Mouse (Mus musculus) midbrain, embryonic 12.5 days (tissue): ENCODE measurements around the gene Bahcc1. TPM values are rescaled to one million over a fixed set of nuclear protein-coding genes. Genes with fewer than 3 reads are reported as not detected.

Experiments used
- ATAC-seq: fragments of 200-750 bp; cut with Nextera tagmentation; 2 replicates; pipeline ENCODE4 v1.8.0; 2017; ENCODE audit warnings: low read depth, moderate TSS enrichment, moderate library complexity; ENCODE audit not compliant: low FRiP score
- H3K27ac ChIP-seq: fragments of 300-500 bp; sonication (generic); replicated peaks from 2 replicates; pipeline ENCODE4 v1.5.1; 2016; ENCODE audit warnings: mild to moderate bottlenecking
- H3K27me3 ChIP-seq: fragments of 300-500 bp; sonication (generic); 2 replicates; pipeline ENCODE4 v1.6.1; 2016; ENCODE audit warnings: mild to moderate bottlenecking
- H3K36me3 ChIP-seq: fragments of 300-500 bp; sonication (generic); 2 replicates; pipeline ENCODE4 v1.6.1; 2016
- H3K4me1 ChIP-seq: fragments of 300-500 bp; sonication (generic); 2 replicates; pipeline ENCODE4 v1.6.1; 2016
- H3K4me2 ChIP-seq: fragments of 300-500 bp; sonication (generic); replicated peaks from 2 replicates; pipeline ENCODE4 v1.6.1; 2016; ENCODE audit warnings: mild to moderate bottlenecking, moderate library complexity
- H3K4me3 ChIP-seq: fragments of 300-500 bp; sonication (generic); 2 replicates; pipeline ENCODE4 v1.5.1; 2016; ENCODE audit warnings: mild to moderate bottlenecking
- H3K9ac ChIP-seq: fragments of 300-500 bp; sonication (generic); replicated peaks from 2 replicates; pipeline ENCODE4 v1.6.1; 2016; ENCODE audit warnings: mild to moderate bottlenecking, moderate library complexity
- H3K9me3 ChIP-seq: fragments of 300-500 bp; sonication (generic); 2 replicates; pipeline ENCODE4 v1.6.1; 2016; ENCODE audit warnings: mild to moderate bottlenecking
- WGBS: fragments of 180-500 bp; shearing (Covaris S2); methylation state at CpG from one replicate; pipeline ENCODE4 v1.1.7; 2016; 5-methylcytosine and 5-hydroxymethylcytosine counted together
- polyA plus RNA-seq: library from polyadenylated mRNA; unstranded; fragments of >200 nt; fragmentation: Nextera tagmentation; extraction: Ambion mirVana; gene quantifications from 2 replicates; pipeline ENCODE4 v1.2.1, GENCODE M21; 2016

Bahcc1 gene
- polyA plus RNA-seq, 1 experiment from 2014 or later = 26.1 TPM

DNA sequence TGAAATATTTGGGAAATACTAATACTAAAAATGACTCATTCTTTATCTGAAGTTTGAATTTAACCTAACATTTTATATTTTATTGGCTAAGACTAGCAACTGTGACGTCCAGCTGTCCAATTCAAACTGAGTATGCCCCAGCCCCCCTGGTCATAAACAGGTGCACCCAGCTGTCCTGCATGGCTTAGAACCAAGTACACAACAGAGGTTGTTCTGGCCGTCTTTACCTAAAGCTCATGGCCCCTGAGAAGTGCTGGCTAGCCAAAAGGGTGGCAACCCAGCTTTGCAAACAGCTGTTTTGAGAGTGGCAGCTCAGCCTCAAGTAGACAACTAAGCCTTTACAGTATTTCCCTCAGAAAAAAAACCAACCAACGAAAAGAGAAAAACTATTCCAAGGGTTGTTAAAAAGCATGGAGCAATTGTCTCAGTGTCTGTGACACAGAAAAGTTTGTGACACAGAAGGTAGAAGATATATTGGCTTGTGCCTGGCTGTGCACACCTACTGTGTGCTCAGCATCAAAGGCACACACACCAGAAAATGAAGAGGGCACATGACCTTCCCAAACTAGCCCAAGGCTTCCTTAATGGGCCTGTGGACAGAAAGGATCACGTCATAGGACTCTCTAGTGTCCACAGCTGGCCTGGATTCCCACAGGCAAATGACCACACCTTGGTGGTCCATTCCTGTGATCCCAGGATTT is 65.8 kb downstream of the Bahcc1 start:
- no peak for ATAC-seq
- Histone ChIP-seq H3K9ac (no peak overlapping the region), H3K27ac (no peak overlapping the region), H3K4me2 (no peak overlapping the region), H3K27me3 (peaks cover 4% of the 10 kb centered on the region), H3K4me1 (peaks cover 41% of the 10 kb centered on the region), H3K36me3 (no peaks in the 10 kb centered on the region), H3K4me3 (no peak overlapping the region), H3K9me3 (no peaks in the 10 kb centered on the region)
- WGBS = 88% methylated on average over 4 of the region's 4 CpGs

DNA sequence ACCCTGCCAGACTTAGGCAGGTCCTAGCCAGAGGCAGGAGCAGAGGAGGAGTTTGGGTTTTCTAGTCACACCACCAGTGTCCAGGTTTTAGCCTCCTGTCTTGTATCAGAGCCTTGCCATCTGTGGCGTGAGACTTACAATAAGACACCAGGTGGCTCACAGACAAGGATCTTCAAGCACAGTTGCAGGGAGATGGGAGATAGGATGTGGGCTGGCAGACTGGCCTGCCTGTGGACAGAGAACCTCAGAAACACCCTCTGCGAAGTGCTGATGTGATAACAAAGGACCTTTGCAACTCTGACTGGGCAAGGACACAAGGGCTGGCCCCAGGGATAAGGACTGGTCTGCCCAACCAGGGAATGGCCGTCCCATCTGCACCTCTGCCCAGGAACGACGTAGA is 66.7 kb downstream of the Bahcc1 start:
- Histone ChIP-seq H3K4me2 (no peak overlapping the region), H3K27ac (no peak overlapping the region), H3K36me3 (no peaks in the 10 kb centered on the region), H3K9me3 (no peaks in the 10 kb centered on the region), H3K9ac (no peak overlapping the region), H3K27me3 (peaks cover 13% of the 10 kb centered on the region), H3K4me1 (peaks cover 41% of the 10 kb centered on the region), H3K4me3 (no peak overlapping the region)
- WGBS = 72% methylated on average over 5 of the region's 5 CpGs
- ATAC-seq = no peak

DNA sequence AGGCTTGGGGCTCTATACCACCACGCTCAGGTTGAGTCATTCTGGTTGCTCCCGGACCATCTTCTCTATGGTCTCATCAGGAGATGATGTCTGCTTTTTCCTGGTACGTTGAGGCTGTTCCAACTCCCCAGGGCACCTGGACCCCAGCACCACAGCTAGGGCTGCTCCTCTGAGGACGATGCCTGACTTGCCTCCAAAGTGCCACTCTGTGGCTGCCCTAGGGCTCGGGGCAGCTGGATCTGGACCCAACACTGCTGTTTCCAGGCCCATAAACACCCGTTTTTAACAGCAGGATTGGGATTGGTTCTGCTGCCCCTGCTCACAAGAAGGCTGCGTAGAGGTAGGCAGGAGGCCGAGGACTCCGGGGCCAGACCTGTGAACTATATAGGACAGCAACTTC is 70.4 kb downstream of the Bahcc1 start:
- H3K4me1 ChIP-seq = peaks cover 42% of the 10 kb centered on the region
- 82% methylated on average over 9 of the region's 9 CpGs for WGBS
- H3K4me3 ChIP-seq = no peak overlapping the region
- H3K27me3 ChIP-seq = peaks cover 29% of the 10 kb centered on the region
- ATAC-seq = no peak
- H3K27ac ChIP-seq = 0 out of 2 replicates have a peak overlapping the region, but pooled peaks have one; percentile 3
- no peak overlapping the region for H3K4me2 ChIP-seq
- H3K9me3 ChIP-seq = no peaks in the 10 kb centered on the region
- H3K36me3 ChIP-seq = no peaks in the 10 kb centered on the region
- H3K9ac ChIP-seq = no peak overlapping the region

DNA sequence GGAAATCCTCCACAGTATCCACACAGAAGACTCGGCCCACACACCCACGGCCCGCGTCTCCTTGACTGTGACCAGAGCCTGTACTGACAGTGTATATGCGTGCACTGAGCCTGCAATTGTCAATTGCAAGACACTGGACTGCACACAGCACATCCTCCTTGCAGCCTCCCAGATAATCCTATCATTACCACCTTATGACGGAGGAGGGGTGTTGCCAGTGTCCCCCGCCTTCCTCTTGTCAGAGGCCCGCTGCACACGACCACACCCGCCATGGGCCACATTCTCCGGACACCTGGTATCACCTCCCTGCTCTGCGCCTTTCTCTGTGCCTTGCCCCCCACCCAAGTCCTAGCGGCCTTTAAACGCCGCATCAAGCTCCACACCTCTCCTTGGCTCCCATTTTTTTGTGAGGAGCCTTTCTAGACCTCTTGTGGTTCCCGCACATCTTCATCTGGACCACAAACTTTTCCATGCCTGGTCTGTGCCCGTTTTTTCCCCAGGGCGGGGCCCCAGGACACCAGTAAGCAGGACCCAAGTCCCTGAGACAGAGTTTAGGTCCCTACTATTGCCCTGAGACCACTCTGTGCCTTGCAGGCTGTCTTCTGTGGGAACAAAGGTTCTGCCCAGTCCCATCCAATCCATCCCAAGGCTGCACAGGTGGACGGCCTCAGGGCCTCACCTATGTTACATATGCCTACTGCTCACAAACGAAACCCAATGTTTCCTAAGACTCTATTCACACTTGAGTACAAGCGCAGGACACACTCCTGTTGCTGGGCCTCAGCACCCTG is 71.0 kb downstream of the Bahcc1 start:
- WGBS = 92% methylated on average over 21 of the region's 21 CpGs
- H3K4me2 ChIP-seq = 0 out of 2 replicates have a peak overlapping the region, but pooled peaks have one; percentile 78
- H3K27me3 ChIP-seq = peaks cover 34% of the 10 kb centered on the region
- no peaks in the 10 kb centered on the region for H3K9me3 ChIP-seq
- H3K9ac ChIP-seq = no peak overlapping the region
- no peak for ATAC-seq
- H3K4me1 ChIP-seq = peaks cover 45% of the 10 kb centered on the region
- H3K36me3 ChIP-seq = no peaks in the 10 kb centered on the region
- H3K27ac ChIP-seq = peak overlapping the region; percentile 89; the same call in 1 of the 2 replicates
- H3K4me3 ChIP-seq = no peak overlapping the region

DNA sequence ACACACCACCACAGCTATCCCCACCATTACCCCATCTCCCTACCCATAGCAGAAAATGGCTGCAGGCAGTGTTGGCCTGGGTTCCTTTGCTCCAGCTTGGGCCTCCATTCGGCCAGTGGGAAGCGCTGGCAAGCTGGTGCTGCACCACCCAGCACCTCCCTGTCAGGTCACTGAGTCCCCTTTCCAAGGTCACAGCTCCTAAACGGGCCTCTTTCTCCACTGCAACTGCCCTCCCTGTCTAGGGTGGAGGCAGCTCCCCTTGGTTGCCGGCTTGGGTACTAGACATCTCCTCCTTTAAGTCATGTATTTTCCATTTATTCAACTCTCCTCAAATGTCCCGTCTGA is 71.6 kb downstream of the Bahcc1 start:
- H3K36me3 ChIP-seq = no peaks in the 10 kb centered on the region
- H3K9ac ChIP-seq = no peak overlapping the region; the same call in 1 of the 2 replicates
- H3K4me3 ChIP-seq = 0 out of 2 replicates have a peak overlapping the region, but pooled peaks have one; percentile 50
- peak overlapping the region; percentile 78; the same call in 1 of the 2 replicates for H3K4me2 ChIP-seq
- no peaks in the 10 kb centered on the region for H3K9me3 ChIP-seq
- WGBS = 46% methylated on average over 5 of the region's 5 CpGs
- peaks cover 45% of the 10 kb centered on the region for H3K4me1 ChIP-seq
- peaks cover 40% of the 10 kb centered on the region for H3K27me3 ChIP-seq
- no peak for ATAC-seq
- peak overlapping the region; percentile 89; the same call in 1 of the 2 replicates for H3K27ac ChIP-seq

DNA sequence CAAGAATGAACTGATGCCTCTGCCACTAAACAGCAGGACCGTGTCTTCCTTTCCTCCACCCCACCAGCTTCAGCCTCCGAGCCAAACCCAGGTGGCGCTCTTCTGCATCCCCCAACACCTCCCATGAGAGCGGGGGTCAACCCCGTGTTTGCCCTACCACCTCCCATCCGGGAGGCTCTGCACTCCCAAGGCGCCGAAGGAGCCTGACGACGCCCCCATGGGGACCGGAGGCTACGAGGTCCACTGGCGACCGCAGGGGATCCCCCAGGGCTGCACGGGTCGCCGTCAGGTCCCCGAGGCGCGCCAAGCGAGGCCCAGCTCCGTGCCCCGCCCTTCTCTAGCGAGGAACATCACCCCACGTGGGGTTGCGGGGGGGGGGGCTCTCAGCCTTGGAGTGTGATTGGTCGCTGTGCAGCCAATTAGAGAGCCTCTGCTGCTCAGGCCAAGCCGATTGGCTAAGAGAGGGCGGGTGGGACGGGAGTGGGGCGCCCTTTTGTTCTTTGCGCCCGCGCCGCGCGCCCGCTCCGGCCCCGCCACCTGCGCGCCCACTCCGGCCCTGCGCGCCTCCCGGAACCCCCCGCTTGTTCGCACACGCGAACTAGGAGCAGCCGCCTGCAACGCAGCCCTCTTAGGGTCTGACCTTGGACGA is 72.3 kb downstream of the Bahcc1 start:
- Histone ChIP-seq H3K9ac (peak overlapping the region; percentile 64), H3K36me3 (no peaks in the 10 kb centered on the region), H3K27ac (peak overlapping the region; percentile 89), H3K4me1 (peaks cover 45% of the 10 kb centered on the region), H3K4me3 (peak overlapping the region; percentile 50), H3K4me2 (peak overlapping the region; percentile 78), H3K9me3 (no peaks in the 10 kb centered on the region), H3K27me3 (peaks cover 40% of the 10 kb centered on the region)
- peak; percentile 94 for ATAC-seq
- WGBS = under 1% methylated on average over 53 of the region's 53 CpGs

DNA sequence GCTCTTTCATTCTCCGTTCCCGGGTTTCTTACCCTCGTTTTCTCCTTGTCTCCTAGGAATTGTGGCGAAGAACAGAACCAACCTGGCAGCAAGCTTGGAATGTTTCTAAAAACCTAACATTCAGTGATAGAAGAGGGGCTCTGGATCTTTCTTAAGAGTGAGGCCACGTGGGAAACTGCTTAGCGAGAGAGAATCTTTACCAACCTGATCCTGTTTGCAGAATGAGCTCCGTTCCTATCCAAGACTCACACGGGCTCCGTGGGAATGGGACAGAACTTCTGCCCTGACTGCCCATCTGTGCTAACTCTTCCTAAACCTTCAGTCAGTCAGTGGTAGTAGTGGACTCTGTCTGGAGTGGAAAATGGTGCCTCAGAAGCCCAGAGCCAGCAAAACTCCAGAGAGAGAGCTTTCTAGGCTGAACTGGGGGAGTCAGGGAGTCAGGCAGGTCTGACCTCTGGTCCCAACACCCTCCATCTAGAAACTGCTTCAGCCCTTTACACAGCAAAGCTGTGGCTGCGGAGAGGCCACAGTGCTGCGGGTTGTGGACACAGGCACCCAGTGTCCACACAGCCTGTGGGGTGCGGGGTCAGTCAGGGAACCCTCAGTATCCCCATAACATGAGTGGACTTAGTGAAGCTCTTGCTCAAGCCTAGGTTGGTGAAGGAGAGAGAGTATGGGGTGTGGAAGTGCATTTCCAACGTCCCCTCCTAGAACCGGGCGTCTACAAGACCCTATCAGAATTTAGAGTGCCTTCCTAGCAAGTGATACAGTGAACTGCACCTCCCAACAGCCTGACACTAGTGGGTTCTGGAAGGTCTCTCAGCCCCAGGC is 73.0 kb downstream of the Bahcc1 start:
- ATAC-seq = no peak
- Histone ChIP-seq H3K36me3 (no peaks in the 10 kb centered on the region), H3K27me3 (peaks cover 40% of the 10 kb centered on the region), H3K4me1 (peaks cover 50% of the 10 kb centered on the region), H3K27ac (peak overlapping the region; percentile 89), H3K4me2 (peak overlapping the region; percentile 78), H3K9me3 (no peaks in the 10 kb centered on the region), H3K4me3 (peak overlapping the region; percentile 50), H3K9ac (peak overlapping the region; percentile 64)
- WGBS = 21% methylated on average over 15 of the region's 15 CpGs

DNA sequence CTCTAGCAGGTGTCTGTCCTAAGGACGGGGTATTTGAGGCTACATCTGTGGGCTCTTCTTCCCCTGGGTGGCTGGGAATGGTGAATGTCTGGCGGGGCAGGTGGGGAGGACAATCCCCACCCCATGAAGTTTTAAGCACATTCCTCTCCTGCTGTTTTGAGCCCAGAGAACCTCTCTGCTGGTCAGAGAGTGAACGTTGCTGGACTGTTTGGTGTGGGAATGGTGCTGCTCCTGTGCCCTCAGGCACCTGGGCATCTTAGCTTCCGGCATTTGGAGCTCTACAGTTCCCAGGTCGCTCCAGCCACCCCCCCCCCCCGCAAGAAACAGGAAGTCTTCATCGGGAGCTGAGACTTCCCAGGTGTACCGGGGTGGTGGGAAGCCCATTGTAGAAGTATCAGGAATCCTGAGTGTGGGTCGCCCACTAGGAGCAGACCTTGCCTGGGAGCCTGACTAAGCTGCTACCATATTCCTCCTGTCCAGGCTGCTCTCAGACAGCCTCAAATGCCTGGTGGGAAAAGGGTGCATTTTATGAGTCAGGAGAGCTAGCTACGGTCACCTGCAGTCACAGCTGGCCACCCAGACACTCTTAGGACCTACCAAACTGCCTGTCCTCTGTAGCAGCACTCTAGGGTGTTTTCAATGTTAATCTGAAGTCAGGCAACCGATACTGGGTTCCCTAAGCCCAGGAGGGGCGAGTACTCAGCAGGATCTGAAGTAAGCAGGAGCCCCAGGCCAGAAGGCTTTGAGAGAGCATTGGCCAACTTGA is 73.8 kb downstream of the Bahcc1 start:
- no peak overlapping the region for H3K4me3 ChIP-seq
- no peaks in the 10 kb centered on the region for H3K36me3 ChIP-seq
- H3K9ac ChIP-seq = peak overlapping the region; percentile 32; the same call in 1 of the 2 replicates
- peaks cover 40% of the 10 kb centered on the region for H3K27me3 ChIP-seq
- H3K27ac ChIP-seq = no peak overlapping the region
- no peak for ATAC-seq
- H3K9me3 ChIP-seq = no peaks in the 10 kb centered on the region
- H3K4me1 ChIP-seq = peaks cover 56% of the 10 kb centered on the region
- H3K4me2 ChIP-seq = no peak overlapping the region
- WGBS = 47% methylated on average over 12 of the region's 12 CpGs

DNA sequence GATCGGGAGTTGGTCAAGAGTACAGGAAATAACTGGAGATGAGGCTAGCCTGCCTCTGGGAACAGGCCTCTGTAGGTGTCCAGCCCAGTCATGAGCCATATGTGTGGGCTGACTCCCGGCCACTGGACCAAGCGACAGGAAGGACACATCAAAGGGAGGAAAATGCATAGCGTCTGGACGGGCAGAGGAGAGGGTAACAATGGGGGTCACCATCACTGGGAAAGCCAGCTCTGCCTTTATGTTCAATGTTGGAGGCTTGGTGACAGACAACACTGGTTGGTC is 74.3 kb downstream of the Bahcc1 start:
- H3K4me2 ChIP-seq = no peak overlapping the region

DNA sequence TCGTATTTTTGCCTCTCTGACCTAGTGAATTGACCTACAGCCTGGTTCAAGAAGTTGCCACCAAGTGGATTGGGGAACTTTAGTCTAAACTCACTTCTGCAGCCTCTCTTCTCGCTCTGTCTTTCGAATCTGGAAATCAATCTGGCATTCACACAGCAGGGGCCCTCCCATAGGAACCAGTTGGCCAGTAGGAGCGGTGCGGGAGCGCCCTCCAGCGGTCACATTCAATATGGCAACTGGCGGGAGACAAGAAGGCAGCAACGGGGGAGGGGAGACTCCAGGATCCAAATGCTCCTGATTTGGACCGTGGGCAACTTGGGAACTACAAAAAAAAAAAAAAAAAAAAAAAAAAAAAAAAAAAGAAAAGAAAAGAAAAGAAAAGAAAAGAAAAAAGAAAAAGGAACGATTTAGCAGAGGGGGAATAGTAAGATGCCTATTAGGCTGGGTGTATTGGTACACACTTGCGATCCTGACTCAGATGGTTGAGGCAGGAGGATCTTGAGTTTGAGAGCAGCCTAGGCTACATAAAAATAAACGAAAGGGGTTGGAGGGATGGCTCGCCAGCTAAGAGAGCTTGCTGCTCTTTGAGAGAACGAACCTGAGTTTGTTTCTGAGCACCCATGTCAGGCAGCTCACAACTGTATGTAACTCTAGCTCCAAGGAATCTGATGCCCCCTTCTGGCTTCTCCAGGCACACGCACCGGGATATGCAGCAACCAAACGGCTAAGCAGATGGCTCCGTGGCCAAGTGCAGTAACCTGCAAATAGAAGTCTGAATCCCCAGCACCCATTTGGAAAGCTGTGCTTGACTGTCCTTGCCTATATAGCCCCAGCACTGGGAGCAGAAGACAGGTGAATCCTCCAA is 75.1 kb downstream of the Bahcc1 start:
- Histone ChIP-seq H3K9ac (no peak overlapping the region), H3K27ac (no peak overlapping the region), H3K9me3 (no peaks in the 10 kb centered on the region), H3K4me1 (peaks cover 60% of the 10 kb centered on the region), H3K27me3 (peaks cover 40% of the 10 kb centered on the region), H3K36me3 (no peaks in the 10 kb centered on the region), H3K4me2 (no peak overlapping the region), H3K4me3 (no peak overlapping the region)
- WGBS = 5% methylated on average over 19 of the region's 19 CpGs
- ATAC-seq = no peak

More for the DNA sequence above, 74.3 kb downstream of the Bahcc1 start:
- Histone ChIP-seq H3K27me3 (peaks cover 40% of the 10 kb centered on the region), H3K4me3 (no peak overlapping the region), H3K36me3 (no peaks in the 10 kb centered on the region), H3K9ac (peak overlapping the region; percentile 32; the same call in 1 of the 2 replicates), H3K9me3 (no peaks in the 10 kb centered on the region), H3K4me1 (peaks cover 60% of the 10 kb centered on the region), H3K27ac (no peak overlapping the region)
- ATAC-seq = no peak
- 12% methylated on average over 5 of the region's 5 CpGs for WGBS
